Mouse (Mus musculus): ENCODE data around the gene Zfp385b. TPM values are rescaled to one million over a fixed set of nuclear protein-coding genes. Genes with fewer than 3 reads are reported as not detected.

Gene Zfp385b
- polyA plus RNA-seq, 1 experiment from 2014 or later = 4.7 TPM

GRCm38 (mm10) chr2:77487151-77487550 lies 332.3 kb downstream of the Zfp385b start:
- Histone ChIP-seq H3K4me3 (ENCODE audit: low read depth, low read length) (no peak overlapping the region), H3K36me3 (ENCODE audit: control insufficient read depth, insufficient read depth, low read length) (no peaks in the 10 kb centered on the region), H3K4me2 (ENCODE audit: low read length) (no peak overlapping the region), H3K27ac (ENCODE audit: low read depth, low read length) (no peak overlapping the region), H3K4me1 (ENCODE audit: control insufficient read depth, insufficient read depth, low read length) (no peaks in the 10 kb centered on the region), H3K9me3 (replicated peaks; ENCODE audit: control insufficient read depth, low read length) (no peaks in the 10 kb centered on the region), H3K9ac (ENCODE audit: low read length) (no peak overlapping the region), H3K27me3 (replicated peaks; ENCODE audit: control insufficient read depth, insufficient read depth, low read length) (no peaks in the 10 kb centered on the region)
- WGBS = 91% methylated on average over 8 of the region's 8 CpGs
- no peak for ATAC-seq
- DNase-seq (ENCODE audit: low spot score) = no peak

GRCm38 (mm10) chr2:77481274-77481673 lies 338.2 kb downstream of the Zfp385b start:
- Histone ChIP-seq H3K4me2 (ENCODE audit: low read length) (no peak overlapping the region), H3K9me3 (replicated peaks; ENCODE audit: control insufficient read depth, low read length) (no peaks in the 10 kb centered on the region), H3K4me3 (ENCODE audit: low read depth, low read length) (no peak overlapping the region), H3K27ac (ENCODE audit: low read depth, low read length) (no peak overlapping the region), H3K4me1 (ENCODE audit: control insufficient read depth, insufficient read depth, low read length) (no peaks in the 10 kb centered on the region), H3K9ac (ENCODE audit: low read length) (no peak overlapping the region), H3K27me3 (replicated peaks; ENCODE audit: control insufficient read depth, insufficient read depth, low read length) (no peaks in the 10 kb centered on the region), H3K36me3 (ENCODE audit: control insufficient read depth, insufficient read depth, low read length) (no peaks in the 10 kb centered on the region)
- ATAC-seq (no peak), DNase-seq (ENCODE audit: low spot score) (no peak)
- 95% methylated on average over 10 of the region's 10 CpGs for WGBS

- no peak overlapping the region for H3K4me3 ChIP-seq (ENCODE audit: low read depth, low read length)
- no peak overlapping the region for H3K9ac ChIP-seq (ENCODE audit: low read length)
- H3K4me1 ChIP-seq (ENCODE audit: control insufficient read depth, insufficient read depth, low read length) = no peaks in the 10 kb centered on the region
- ATAC-seq (no peak), DNase-seq (ENCODE audit: low spot score) (no peak)
- H3K27ac ChIP-seq (ENCODE audit: low read depth, low read length) = no peak overlapping the region
- H3K4me2 ChIP-seq (ENCODE audit: low read length) = no peak overlapping the region
- no peaks in the 10 kb centered on the region for H3K9me3 ChIP-seq (replicated peaks; ENCODE audit: control insufficient read depth, low read length)
- H3K27me3 ChIP-seq (replicated peaks; ENCODE audit: control insufficient read depth, insufficient read depth, low read length) = no peaks in the 10 kb centered on the region
- no peaks in the 10 kb centered on the region for H3K36me3 ChIP-seq (ENCODE audit: control insufficient read depth, insufficient read depth, low read length)
- WGBS = 93% methylated on average over 10 of the region's 10 CpGs
Observed at GRCm38 (mm10) chr2:77477536-77477935, 341.9 kb downstream of the Zfp385b start.

GRCm38 (mm10) chr2:77476444-77476843 lies 343.0 kb downstream of the Zfp385b start:
- Histone ChIP-seq H3K4me3 (ENCODE audit: low read depth, low read length) (no peak overlapping the region), H3K4me1 (ENCODE audit: control insufficient read depth, insufficient read depth, low read length) (no peaks in the 10 kb centered on the region), H3K9me3 (replicated peaks; ENCODE audit: control insufficient read depth, low read length) (no peaks in the 10 kb centered on the region), H3K27ac (ENCODE audit: low read depth, low read length) (no peak overlapping the region), H3K9ac (ENCODE audit: low read length) (no peak overlapping the region), H3K36me3 (ENCODE audit: control insufficient read depth, insufficient read depth, low read length) (no peaks in the 10 kb centered on the region), H3K27me3 (replicated peaks; ENCODE audit: control insufficient read depth, insufficient read depth, low read length) (no peaks in the 10 kb centered on the region), H3K4me2 (ENCODE audit: low read length) (no peak overlapping the region)
- ATAC-seq (no peak), DNase-seq (ENCODE audit: low spot score) (no peak)
- WGBS = 85% methylated on average over 8 of the region's 8 CpGs

GRCm38 (mm10) chr2:77472254-77472837 lies 347.1 kb downstream of the Zfp385b start:
- Histone ChIP-seq H3K9ac (ENCODE audit: low read length) (no peak overlapping the region), H3K4me1 (ENCODE audit: control insufficient read depth, insufficient read depth, low read length) (no peaks in the 10 kb centered on the region), H3K27me3 (replicated peaks; ENCODE audit: control insufficient read depth, insufficient read depth, low read length) (no peaks in the 10 kb centered on the region), H3K36me3 (ENCODE audit: control insufficient read depth, insufficient read depth, low read length) (no peaks in the 10 kb centered on the region), H3K27ac (ENCODE audit: low read depth, low read length) (no peak overlapping the region), H3K4me2 (ENCODE audit: low read length) (no peak overlapping the region), H3K9me3 (replicated peaks; ENCODE audit: control insufficient read depth, low read length) (no peaks in the 10 kb centered on the region), H3K4me3 (ENCODE audit: low read depth, low read length) (no peak overlapping the region)
- DNase-seq (ENCODE audit: low spot score) = no peak
- no peak for ATAC-seq
- WGBS = 62% methylated on average over 11 of the region's 11 CpGs

GRCm38 (mm10) chr2:77470716-77471115 lies 348.7 kb downstream of the Zfp385b start:
- ATAC-seq (no peak), DNase-seq (ENCODE audit: low spot score) (no peak)
- Histone ChIP-seq H3K4me1 (ENCODE audit: control insufficient read depth, insufficient read depth, low read length) (no peaks in the 10 kb centered on the region), H3K27ac (ENCODE audit: low read depth, low read length) (no peak overlapping the region), H3K9ac (ENCODE audit: low read length) (no peak overlapping the region), H3K36me3 (ENCODE audit: control insufficient read depth, insufficient read depth, low read length) (no peaks in the 10 kb centered on the region), H3K4me3 (ENCODE audit: low read depth, low read length) (no peak overlapping the region), H3K4me2 (ENCODE audit: low read length) (no peak overlapping the region), H3K27me3 (replicated peaks; ENCODE audit: control insufficient read depth, insufficient read depth, low read length) (no peaks in the 10 kb centered on the region), H3K9me3 (replicated peaks; ENCODE audit: control insufficient read depth, low read length) (no peaks in the 10 kb centered on the region)
- WGBS = 87% methylated on average over 7 of the region's 7 CpGs

- Histone ChIP-seq H3K4me1 (ENCODE audit: control insufficient read depth, insufficient read depth, low read length) (no peaks in the 10 kb centered on the region), H3K4me3 (ENCODE audit: low read depth, low read length) (no peak overlapping the region), H3K9ac (ENCODE audit: low read length) (no peak overlapping the region), H3K27ac (ENCODE audit: low read depth, low read length) (no peak overlapping the region), H3K9me3 (replicated peaks; ENCODE audit: control insufficient read depth, low read length) (no peaks in the 10 kb centered on the region), H3K4me2 (ENCODE audit: low read length) (no peak overlapping the region), H3K36me3 (ENCODE audit: control insufficient read depth, insufficient read depth, low read length) (no peaks in the 10 kb centered on the region), H3K27me3 (replicated peaks; ENCODE audit: control insufficient read depth, insufficient read depth, low read length) (no peaks in the 10 kb centered on the region)
- DNase-seq (ENCODE audit: low spot score) (no peak), ATAC-seq (no peak)
- WGBS = 92% methylated on average over 10 of the region's 10 CpGs
Observed at GRCm38 (mm10) chr2:77461413-77461812, 358.0 kb downstream of the Zfp385b start.

- Histone ChIP-seq H3K36me3 (ENCODE audit: control insufficient read depth, insufficient read depth, low read length) (no peaks in the 10 kb centered on the region), H3K4me2 (ENCODE audit: low read length) (no peak overlapping the region), H3K9me3 (replicated peaks; ENCODE audit: control insufficient read depth, low read length) (no peaks in the 10 kb centered on the region), H3K4me3 (ENCODE audit: low read depth, low read length) (no peak overlapping the region), H3K27me3 (replicated peaks; ENCODE audit: control insufficient read depth, insufficient read depth, low read length) (no peaks in the 10 kb centered on the region), H3K4me1 (ENCODE audit: control insufficient read depth, insufficient read depth, low read length) (no peaks in the 10 kb centered on the region), H3K9ac (ENCODE audit: low read length) (no peak overlapping the region), H3K27ac (ENCODE audit: low read depth, low read length) (no peak overlapping the region)
- 91% methylated on average over 6 of the region's 6 CpGs for WGBS
- ATAC-seq (no peak), DNase-seq (ENCODE audit: low spot score) (no peak)
Observed at GRCm38 (mm10) chr2:77460011-77460410, 359.4 kb downstream of the Zfp385b start.

- no peak for DNase-seq (ENCODE audit: low spot score)
- Histone ChIP-seq H3K4me3 (ENCODE audit: low read depth, low read length) (no peak overlapping the region), H3K4me1 (ENCODE audit: control insufficient read depth, insufficient read depth, low read length) (no peaks in the 10 kb centered on the region), H3K9ac (ENCODE audit: low read length) (no peak overlapping the region), H3K9me3 (replicated peaks; ENCODE audit: control insufficient read depth, low read length) (no peaks in the 10 kb centered on the region), H3K27me3 (replicated peaks; ENCODE audit: control insufficient read depth, insufficient read depth, low read length) (no peaks in the 10 kb centered on the region), H3K4me2 (ENCODE audit: low read length) (no peak overlapping the region), H3K36me3 (ENCODE audit: control insufficient read depth, insufficient read depth, low read length) (no peaks in the 10 kb centered on the region), H3K27ac (ENCODE audit: low read depth, low read length) (no peak overlapping the region)
- no peak for ATAC-seq
- WGBS = 87% methylated on average over 6 of the region's 6 CpGs
Observed at GRCm38 (mm10) chr2:77458431-77458830, 361.0 kb downstream of the Zfp385b start.

All from forebrain, embryonic 14.5 days (tissue).